Mouse (Mus musculus) neural tube, embryonic 15.5 days (tissue): ENCODE results near the gene Dgkb. TPM values are rescaled to one million over a fixed set of nuclear protein-coding genes. Genes with fewer than 3 reads are reported as not detected.

Experiments used
- ATAC-seq: fragments of 200-750 bp; cut with Nextera tagmentation; 2 replicates; pipeline ENCODE4 v1.8.0; 2017; ENCODE audit warnings: mild to moderate bottlenecking, moderate TSS enrichment, moderate library complexity; ENCODE audit not compliant: low FRiP score
- H3K27ac ChIP-seq: fragments of 300-500 bp; sonication (generic); replicated peaks from 2 replicates; pipeline ENCODE4 v1.5.1; 2015; ENCODE audit warnings: mild to moderate bottlenecking, inconsistent platforms
- H3K27me3 ChIP-seq: fragments of 300-500 bp; sonication (generic); replicated peaks from 2 replicates; pipeline ENCODE4 v1.6.1; 2015; ENCODE audit warnings: inconsistent platforms
- H3K36me3 ChIP-seq: fragments of 300-500 bp; sonication (generic); 2 replicates; pipeline ENCODE4 v1.6.1; 2015; ENCODE audit warnings: inconsistent platforms
- H3K4me1 ChIP-seq: fragments of 300-500 bp; sonication (generic); 2 replicates; pipeline ENCODE4 v1.6.1; 2015; ENCODE audit warnings: inconsistent platforms
- H3K4me2 ChIP-seq: fragments of 300-500 bp; sonication (generic); 2 replicates; pipeline ENCODE4 v1.6.1; 2015; ENCODE audit warnings: inconsistent platforms, mild to moderate bottlenecking, moderate library complexity
- H3K4me3 ChIP-seq: fragments of 300-500 bp; sonication (generic); replicated peaks from 2 replicates; pipeline ENCODE4 v1.5.1; 2015; ENCODE audit warnings: mild to moderate bottlenecking, inconsistent platforms
- H3K9ac ChIP-seq: fragments of 300-500 bp; sonication (generic); replicated peaks from 2 replicates; pipeline ENCODE4 v1.6.1; 2015; ENCODE audit warnings: mild to moderate bottlenecking, inconsistent platforms
- H3K9me3 ChIP-seq: fragments of 300-500 bp; sonication (generic); replicated peaks from 2 replicates; pipeline ENCODE4 v1.6.1; 2016; ENCODE audit warnings: inconsistent platforms
- WGBS: fragments of 180-500 bp; shearing (Covaris S2); methylation state at CpG from one replicate; pipeline ENCODE4 v1.1.7; 2015; ENCODE audit warnings: mixed read lengths; 5-methylcytosine and 5-hydroxymethylcytosine counted together
- polyA plus RNA-seq: library from polyadenylated mRNA; unstranded; fragments of >200 nt; fragmentation: Nextera tagmentation; extraction: Ambion mirVana; gene quantifications from 2 replicates; pipeline ENCODE4 v1.2.1, GENCODE M21; 2015

Gene Dgkb
- polyA plus RNA-seq, 1 experiment from 2014 or later = 9.8 TPM

GRCm38 (mm10) chr12:38047256-38047655 lies 229.7 kb downstream of the Dgkb start:
- no peaks in the 10 kb centered on the region for H3K36me3 ChIP-seq
- no peak for ATAC-seq
- no peak overlapping the region for H3K9ac ChIP-seq
- no peaks in the 10 kb centered on the region for H3K27me3 ChIP-seq
- H3K27ac ChIP-seq = no peak overlapping the region
- H3K4me3 ChIP-seq = no peak overlapping the region
- no peak overlapping the region for H3K4me2 ChIP-seq
- WGBS = 91% methylated on average over 5 of the region's 5 CpGs
- no peaks in the 10 kb centered on the region for H3K9me3 ChIP-seq
- H3K4me1 ChIP-seq = no peaks in the 10 kb centered on the region

DNA sequence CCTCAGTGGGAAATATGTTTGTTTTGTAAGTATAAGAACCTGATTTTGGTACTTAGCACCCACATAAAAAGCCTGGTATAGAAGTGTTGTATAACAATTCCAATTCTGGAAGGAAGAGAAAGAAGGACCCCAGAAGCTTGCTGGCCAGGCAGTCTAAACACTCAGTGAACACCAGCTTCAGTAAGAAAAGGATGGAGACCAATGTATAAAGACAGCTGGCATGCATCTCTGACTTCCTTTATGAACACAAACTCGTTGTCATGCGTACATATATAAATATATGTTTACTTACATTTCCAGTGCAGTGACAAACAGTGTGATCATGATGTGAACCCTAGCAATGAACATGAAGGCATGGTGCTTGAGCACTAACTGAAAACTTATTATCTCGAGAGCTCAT lies 270.7 kb downstream of the Dgkb start:
- Histone ChIP-seq H3K27ac (no peak overlapping the region), H3K4me3 (no peak overlapping the region), H3K4me1 (no peaks in the 10 kb centered on the region), H3K9me3 (no peaks in the 10 kb centered on the region), H3K4me2 (no peak overlapping the region), H3K27me3 (no peaks in the 10 kb centered on the region), H3K36me3 (no peaks in the 10 kb centered on the region), H3K9ac (no peak overlapping the region)
- WGBS = 92% methylated on average over 3 of the region's 3 CpGs
- no peak for ATAC-seq

- Histone ChIP-seq H3K36me3 (no peaks in the 10 kb centered on the region), H3K4me2 (no peak overlapping the region), H3K4me3 (no peak overlapping the region), H3K27me3 (no peaks in the 10 kb centered on the region), H3K27ac (no peak overlapping the region), H3K9ac (no peak overlapping the region), H3K4me1 (no peaks in the 10 kb centered on the region), H3K9me3 (no peaks in the 10 kb centered on the region)
- ATAC-seq = no peak
- 33% methylated on average over 3 of the region's 3 CpGs for WGBS
Observed at GRCm38 (mm10) chr12:38111928-38112327, 294.4 kb downstream of the Dgkb start.

DNA sequence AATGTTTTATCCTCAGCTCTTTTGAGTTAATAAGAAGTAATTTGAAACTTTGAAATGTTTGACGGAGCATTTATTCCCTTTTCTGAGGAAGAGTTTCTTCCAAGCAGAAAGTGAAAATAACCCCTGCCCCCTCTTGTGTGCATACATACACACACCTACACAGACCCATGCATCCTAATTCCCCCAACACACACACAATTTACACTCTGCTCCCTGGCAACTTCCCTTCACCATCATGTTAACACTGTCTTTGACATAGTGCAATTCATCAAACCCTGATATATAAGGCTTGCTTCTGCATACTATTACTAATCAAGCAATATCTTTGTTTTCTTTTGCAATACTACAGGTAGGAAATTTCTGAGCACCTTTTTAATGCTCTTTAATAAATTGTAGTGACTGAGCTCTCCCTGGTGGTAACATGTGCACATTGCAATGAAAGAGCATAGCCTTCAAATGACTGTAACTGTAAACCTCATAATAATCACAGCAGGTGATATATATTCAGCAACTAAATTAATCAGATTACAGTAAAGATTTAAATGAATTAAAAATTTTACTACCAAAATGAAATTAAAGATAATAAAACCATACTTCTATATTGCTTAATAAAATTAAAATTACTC lies 297.6 kb downstream of the Dgkb start:
- Histone ChIP-seq H3K4me1 (no peaks in the 10 kb centered on the region), H3K36me3 (no peaks in the 10 kb centered on the region), H3K9ac (no peak overlapping the region), H3K27ac (no peak overlapping the region), H3K4me3 (no peak overlapping the region), H3K4me2 (no peak overlapping the region), H3K27me3 (no peaks in the 10 kb centered on the region), H3K9me3 (no peaks in the 10 kb centered on the region)
- 73% methylated on average over 1 of the region's 1 CpGs for WGBS
- 0 out of 2 replicates have a peak, but pooled peaks have one; percentile 31 for ATAC-seq

GRCm38 (mm10) chr12:38123524-38123923 lies 306.0 kb downstream of the Dgkb start:
- ATAC-seq = no peak
- Histone ChIP-seq H3K9me3 (no peaks in the 10 kb centered on the region), H3K4me2 (no peak overlapping the region), H3K36me3 (no peaks in the 10 kb centered on the region), H3K4me3 (no peak overlapping the region), H3K27ac (no peak overlapping the region), H3K4me1 (no peaks in the 10 kb centered on the region), H3K27me3 (no peaks in the 10 kb centered on the region), H3K9ac (no peak overlapping the region)

GRCm38 (mm10) chr12:38125297-38125696 lies 307.8 kb downstream of the Dgkb start:
- ATAC-seq = no peak
- no peaks in the 10 kb centered on the region for H3K36me3 ChIP-seq
- no peak overlapping the region for H3K4me2 ChIP-seq
- WGBS = 84% methylated on average over 4 of the region's 4 CpGs
- H3K9ac ChIP-seq = no peak overlapping the region
- no peaks in the 10 kb centered on the region for H3K4me1 ChIP-seq
- H3K27ac ChIP-seq = no peak overlapping the region
- no peaks in the 10 kb centered on the region for H3K9me3 ChIP-seq
- H3K27me3 ChIP-seq = no peaks in the 10 kb centered on the region
- H3K4me3 ChIP-seq = no peak overlapping the region

DNA sequence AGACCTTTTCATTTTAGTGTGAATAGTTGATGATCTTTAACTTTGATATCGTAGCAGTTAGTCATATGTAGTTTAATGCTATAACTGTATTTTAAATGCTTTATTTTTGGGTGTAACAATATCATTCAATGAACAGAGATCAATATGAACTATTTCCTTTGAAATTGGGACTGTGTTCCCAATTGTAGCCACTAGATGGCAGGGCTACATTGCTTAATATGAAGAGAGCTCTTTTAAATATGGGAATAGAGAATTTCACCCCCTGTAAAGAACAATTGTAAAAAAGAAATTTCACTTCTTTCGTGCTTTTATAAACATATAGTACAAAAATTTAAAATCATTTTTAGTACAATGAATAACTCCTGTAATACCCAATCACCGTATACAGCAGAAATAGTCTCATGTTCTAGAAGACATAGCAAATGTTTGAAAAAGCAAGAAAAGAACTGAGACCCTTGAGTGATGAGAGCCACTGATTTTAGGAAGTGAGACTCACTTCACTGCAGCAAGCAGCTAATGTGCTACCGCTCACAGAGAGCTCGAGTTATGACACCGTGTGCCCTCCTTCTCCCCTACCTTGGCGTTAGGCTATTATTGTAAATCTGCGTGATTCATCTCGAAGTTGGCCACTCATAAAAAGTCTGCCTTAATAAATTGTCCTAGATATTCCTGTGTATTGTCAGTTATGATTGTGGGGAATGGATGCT lies 312.8 kb downstream of the Dgkb start:
- H3K4me2 ChIP-seq = no peak overlapping the region
- H3K4me3 ChIP-seq = no peak overlapping the region
- no peak overlapping the region for H3K27ac ChIP-seq
- no peaks in the 10 kb centered on the region for H3K9me3 ChIP-seq
- H3K36me3 ChIP-seq = no peaks in the 10 kb centered on the region
- no peak for ATAC-seq
- H3K9ac ChIP-seq = no peak overlapping the region
- H3K27me3 ChIP-seq = no peaks in the 10 kb centered on the region
- 59% methylated on average over 9 of the region's 9 CpGs for WGBS
- H3K4me1 ChIP-seq = no peaks in the 10 kb centered on the region

DNA sequence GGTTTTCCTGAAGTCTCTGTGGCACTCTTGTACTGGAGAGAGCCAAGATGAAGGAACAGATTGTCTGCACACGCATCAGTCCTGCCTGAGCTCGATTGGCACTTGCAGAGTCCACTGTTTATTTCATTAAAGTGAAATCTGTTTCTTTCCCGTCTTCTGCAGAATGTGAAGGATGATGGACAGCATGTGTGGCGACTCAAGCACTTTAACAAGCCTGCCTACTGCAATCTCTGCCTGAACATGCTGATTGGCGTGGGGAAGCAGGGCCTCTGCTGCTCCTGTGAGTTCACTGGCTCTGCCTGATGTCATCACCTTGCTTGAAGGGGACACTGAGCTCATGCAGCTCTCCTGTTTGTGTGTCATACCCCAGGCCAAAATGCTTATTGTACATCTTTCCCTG lies 318.9 kb downstream of the Dgkb start:
- Histone ChIP-seq H3K27ac (no peak overlapping the region), H3K4me1 (no peaks in the 10 kb centered on the region), H3K9me3 (no peaks in the 10 kb centered on the region), H3K4me2 (no peak overlapping the region), H3K4me3 (no peak overlapping the region), H3K27me3 (no peaks in the 10 kb centered on the region), H3K36me3 (no peaks in the 10 kb centered on the region), H3K9ac (no peak overlapping the region)
- ATAC-seq = no peak
- WGBS = 81% methylated on average over 5 of the region's 5 CpGs

GRCm38 (mm10) chr12:38140039-38140438 lies 322.5 kb downstream of the Dgkb start:
- Histone ChIP-seq H3K27ac (no peak overlapping the region), H3K4me1 (no peaks in the 10 kb centered on the region), H3K9me3 (no peaks in the 10 kb centered on the region), H3K4me2 (no peak overlapping the region), H3K9ac (no peak overlapping the region), H3K27me3 (no peaks in the 10 kb centered on the region), H3K4me3 (no peak overlapping the region), H3K36me3 (no peaks in the 10 kb centered on the region)
- ATAC-seq = no peak

- WGBS = 88% methylated on average over 1 of the region's 1 CpGs
- H3K27ac ChIP-seq = no peak overlapping the region
Observed at GRCm38 (mm10) chr12:38232665-38233064, 415.1 kb downstream of the Dgkb start.

DNA sequence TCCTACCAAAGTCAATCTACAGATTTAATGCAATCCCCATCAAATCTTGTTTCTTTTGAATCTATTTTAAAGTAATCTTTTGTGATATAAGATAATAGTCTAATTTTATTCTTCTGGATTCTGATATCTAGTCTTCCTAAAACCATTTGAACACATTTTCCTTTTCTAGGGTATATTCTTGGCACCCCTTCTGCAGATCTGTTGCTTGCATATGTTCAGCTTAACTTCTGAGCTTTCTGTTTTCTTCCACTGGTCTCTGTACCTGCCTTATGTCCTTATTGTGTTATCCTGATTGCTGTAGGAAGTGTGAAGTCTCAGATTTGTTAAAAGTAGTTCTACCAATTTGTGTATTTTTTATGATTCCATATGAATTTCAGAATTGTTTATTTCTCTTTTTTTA lies 451.3 kb downstream of the Dgkb start:
- Histone ChIP-seq H3K9me3 (no peaks in the 10 kb centered on the region), H3K4me3 (no peak overlapping the region), H3K9ac (no peak overlapping the region), H3K4me1 (no peaks in the 10 kb centered on the region), H3K36me3 (no peaks in the 10 kb centered on the region), H3K27me3 (no peaks in the 10 kb centered on the region), H3K27ac (no peak overlapping the region), H3K4me2 (no peak overlapping the region)
- no peak for ATAC-seq

More at GRCm38 (mm10) chr12:38232665-38233064, 415.1 kb downstream of the Dgkb start:
- Histone ChIP-seq H3K4me1 (no peaks in the 10 kb centered on the region), H3K4me3 (no peak overlapping the region), H3K4me2 (no peak overlapping the region), H3K9me3 (no peaks in the 10 kb centered on the region), H3K27me3 (no peaks in the 10 kb centered on the region), H3K9ac (no peak overlapping the region), H3K36me3 (no peaks in the 10 kb centered on the region)
- no peak for ATAC-seq

DNA sequence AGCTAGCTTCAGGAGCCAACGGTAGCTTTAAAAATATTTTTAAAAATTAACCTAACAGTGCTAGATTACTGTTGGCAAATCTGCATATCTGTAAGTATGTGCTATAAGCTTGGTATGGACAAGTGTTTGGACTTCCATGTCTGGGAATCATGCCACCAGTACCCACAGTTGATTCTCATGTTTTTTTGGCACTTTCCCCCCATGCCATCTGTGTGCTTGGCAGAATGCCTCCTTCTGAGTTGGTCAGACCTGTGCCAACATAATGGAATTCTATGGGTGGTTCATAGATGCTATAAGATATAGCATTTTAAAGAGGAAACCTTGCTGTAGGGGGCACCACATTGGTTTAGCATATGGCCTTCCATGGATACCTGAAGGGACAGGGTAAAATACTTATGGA lies 484.0 kb downstream of the Dgkb start:
- H3K9me3 ChIP-seq = no peaks in the 10 kb centered on the region
- 88% methylated on average over 1 of the region's 1 CpGs for WGBS
- no peaks in the 10 kb centered on the region for H3K27me3 ChIP-seq
- no peak overlapping the region for H3K4me2 ChIP-seq
- ATAC-seq = no peak
- H3K27ac ChIP-seq = no peak overlapping the region
- H3K9ac ChIP-seq = no peak overlapping the region
- no peak overlapping the region for H3K4me3 ChIP-seq
- H3K4me1 ChIP-seq = no peaks in the 10 kb centered on the region
- H3K36me3 ChIP-seq = no peaks in the 10 kb centered on the region
